Mouse (Mus musculus) frontal cortex, adult (tissue): Measurements from ENCODE around the gene Exoc3l2.

Experiments
- ATAC-seq: cut with Nextera tagmentation; 2 replicates; pipeline ENCODE4 v1.9.2; 2017; ENCODE audit warnings: mild to moderate bottlenecking, moderate library complexity, mixed read lengths; ENCODE audit not compliant: low TSS enrichment

Exoc3l2 gene

DNA sequence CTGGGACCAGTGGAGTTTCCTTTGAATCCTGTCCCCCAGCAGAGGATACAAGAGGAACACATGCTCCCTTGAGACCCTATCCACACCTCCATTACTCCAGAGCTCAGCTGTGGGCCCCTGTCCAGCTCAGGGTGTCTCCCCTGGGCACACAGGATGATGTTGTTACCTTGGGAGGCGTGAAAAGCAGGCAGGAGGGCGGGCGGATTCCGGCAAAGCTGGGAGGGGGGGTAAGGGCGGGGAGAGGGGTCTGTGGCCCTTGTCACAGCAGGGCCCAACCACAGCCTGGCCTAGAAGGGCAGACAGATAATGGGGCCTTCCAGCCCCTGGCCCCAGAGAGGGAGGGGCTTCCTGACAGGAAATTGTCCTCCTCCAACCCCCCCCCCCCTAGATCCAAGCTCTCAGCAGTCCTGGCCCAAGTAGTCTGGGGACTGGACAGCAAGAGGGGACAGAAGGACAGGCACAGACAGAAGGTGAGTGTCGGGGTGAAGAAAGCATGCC lies at the start of gene Exoc3l2:
TSS of gene Exoc3l2 (plus strand) at position 448 of the 498 bp plus-strand sequence.
- ATAC-seq, result no peak

DNA sequence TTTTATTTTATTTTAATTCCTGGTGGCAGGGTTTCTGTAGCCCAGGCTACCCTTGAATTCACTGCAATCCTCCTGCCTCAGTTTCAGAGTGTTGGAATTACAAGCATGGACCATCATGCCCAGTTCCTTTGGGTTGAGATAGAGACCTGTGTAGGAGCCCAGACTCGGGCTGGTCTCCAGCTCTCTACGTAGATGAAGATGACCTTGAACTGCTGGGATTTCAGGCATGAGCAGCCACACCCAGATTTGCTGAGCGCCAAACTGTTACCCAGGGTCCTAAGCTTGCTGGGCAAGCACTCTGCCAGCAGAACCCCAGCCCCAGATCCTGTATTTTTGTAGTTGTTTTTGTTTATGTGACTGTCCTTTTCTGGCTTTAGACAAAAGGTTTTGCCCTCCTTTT lies 49.6 kb upstream of the Exoc3l2 start:
- ATAC-seq, result no peak

DNA sequence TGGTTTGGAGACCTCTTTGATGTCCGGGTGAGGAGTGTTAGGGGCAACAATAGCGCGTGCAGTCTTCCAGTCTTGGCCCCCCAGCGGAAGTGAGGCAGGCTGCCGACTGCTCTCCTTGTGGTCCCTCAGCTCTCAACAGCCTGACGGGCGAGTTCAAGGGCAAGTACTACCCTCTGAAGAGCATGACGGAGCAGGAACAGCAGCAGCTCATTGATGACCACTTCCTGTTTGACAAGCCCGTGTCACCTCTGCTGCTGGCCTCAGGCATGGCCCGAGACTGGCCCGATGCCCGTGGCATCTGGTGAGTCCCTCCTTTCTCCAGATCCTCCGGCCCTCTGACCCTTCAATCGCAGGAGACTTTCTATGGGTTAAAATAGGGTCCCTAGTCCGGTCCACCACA lies 46.5 kb upstream of the Exoc3l2 start:
- ATAC-seq, result no peak

DNA sequence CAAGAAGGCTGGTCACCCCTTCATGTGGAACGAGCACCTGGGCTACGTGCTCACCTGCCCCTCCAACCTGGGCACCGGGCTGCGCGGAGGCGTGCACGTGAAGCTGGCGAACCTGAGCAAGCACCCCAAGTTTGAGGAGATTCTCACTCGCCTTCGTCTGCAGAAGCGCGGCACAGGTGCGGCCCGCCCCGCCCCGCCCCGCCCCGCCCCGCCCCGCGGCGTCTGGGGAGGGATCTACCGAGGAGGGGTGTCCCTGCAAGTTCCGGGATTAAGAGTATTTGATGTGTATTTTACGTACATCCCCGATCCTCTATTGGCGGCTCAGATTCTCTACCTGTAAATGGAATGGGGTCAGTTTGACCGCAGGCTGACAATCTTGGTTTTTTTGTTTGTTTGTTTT lies 43.0 kb upstream of the Exoc3l2 start:
- no peak for ATAC-seq

DNA sequence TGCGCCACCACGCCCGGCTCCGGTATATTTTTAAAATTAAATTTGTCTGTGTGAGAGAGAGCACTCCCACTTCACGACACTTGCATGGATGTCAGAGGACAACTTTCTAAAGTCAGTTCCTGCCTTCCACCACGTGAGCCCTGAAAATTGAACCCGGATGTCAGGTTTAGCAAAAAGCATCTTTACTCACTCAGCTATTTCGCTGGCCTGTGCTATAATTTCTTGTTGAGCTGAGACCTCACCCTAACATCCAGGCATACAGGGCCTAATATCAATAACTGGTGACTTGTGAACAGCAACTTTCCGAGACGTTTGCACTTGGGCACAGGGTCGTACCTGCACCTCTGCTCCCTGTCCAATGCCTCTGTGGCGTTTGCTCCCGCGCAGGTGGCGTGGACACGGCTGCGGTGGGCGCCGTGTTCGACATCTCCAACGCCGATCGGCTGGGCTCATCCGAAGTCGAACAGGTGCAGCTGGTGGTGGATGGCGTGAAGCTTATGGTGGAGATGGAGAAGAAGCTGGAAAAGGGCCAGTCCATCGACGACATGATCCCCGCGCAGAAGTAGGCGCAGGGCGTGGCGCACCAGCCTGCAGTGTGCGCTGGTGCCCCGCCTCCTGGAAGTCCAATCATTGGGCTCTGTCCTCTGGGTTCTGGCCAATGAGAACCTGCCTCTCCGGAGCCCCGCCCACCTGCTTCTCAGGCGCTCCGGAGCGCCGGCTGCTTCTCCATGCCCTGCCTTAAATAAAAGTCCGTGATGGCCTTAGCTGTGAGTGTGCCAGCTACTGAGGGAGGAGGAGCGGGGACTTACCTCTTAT lies 42.1 kb upstream of the Exoc3l2 start:
- peak; percentile 91 for ATAC-seq

DNA sequence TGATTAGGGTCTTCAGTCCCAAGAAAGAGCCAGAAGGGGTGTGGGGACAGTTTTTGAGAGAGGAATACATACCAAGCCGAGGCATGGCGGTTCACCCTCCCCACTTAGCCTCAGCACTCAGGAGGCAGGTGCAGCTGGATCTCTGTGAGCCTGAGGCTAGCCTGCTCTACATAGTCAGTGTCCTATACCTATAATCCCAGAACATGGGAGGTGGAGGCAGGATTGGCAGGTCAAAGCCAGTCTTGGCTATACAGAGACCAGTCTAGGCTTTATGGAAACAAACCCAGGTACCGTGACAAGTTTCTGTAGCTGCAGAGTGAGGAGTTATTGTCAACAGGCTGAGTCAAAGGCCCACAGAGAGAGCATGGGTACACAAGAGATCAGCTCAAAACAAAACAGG lies 40.0 kb upstream of the Exoc3l2 start:
- ATAC-seq, result no peak

DNA sequence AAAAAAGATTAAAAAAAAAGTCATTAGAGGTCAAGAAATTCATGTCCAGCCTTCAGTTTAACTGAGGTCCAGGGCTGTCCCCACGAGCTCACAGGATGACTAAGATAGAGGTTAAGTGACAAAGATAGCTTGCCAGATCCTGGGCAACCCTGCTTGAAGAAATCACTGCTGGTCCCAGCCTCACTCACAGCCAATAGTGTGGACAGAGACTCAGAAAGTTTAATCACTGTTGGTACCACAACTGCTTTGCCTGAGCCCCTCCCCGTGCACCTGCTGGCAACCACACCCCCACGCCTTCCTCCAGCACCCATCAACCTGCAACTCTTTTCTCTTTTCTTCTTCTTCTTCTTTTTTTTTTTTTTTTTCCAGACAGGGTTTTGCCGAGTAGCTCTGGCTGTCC lies 39.1 kb upstream of the Exoc3l2 start:
- ATAC-seq, result no peak

DNA sequence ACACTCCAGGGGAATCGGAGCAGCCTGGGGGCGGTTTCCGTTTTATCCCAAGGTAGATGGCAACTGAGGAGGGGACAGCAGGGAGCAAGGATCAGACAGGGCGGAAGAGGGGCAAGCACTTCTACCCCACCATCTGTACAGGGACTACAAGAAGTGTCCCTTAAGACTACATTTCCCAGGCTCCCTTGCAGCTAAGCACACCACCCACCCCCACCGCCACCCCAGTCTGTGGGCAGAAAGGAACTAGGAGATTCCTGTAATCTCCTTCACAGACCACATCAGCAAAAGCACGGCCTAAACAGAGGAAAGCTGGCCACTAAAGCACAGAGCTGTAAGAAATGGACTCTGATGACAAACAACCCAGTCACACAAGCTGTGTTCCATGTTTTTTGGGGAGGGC lies 36.8 kb upstream of the Exoc3l2 start:
- peak; percentile 83 for ATAC-seq

DNA sequence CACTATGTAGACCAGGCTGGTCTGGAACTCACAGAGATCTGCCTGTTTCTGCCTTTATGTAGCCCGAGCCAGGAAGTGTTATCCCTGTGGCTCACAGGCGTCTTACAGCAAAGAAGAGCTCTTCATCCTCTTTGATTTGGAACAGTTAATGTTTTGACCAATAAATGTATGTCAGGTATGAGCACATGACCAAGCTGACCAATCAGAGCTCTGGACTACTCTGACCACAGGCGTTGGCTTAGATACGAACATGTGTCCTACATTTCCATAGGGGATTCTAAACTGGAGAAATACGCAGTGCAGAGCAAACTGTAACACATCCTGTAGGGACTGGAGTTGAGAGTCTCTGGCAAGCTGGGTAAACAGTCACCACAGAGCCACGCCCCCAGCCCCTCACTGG lies 36.2 kb upstream of the Exoc3l2 start:
- peak; percentile 57 for ATAC-seq

DNA sequence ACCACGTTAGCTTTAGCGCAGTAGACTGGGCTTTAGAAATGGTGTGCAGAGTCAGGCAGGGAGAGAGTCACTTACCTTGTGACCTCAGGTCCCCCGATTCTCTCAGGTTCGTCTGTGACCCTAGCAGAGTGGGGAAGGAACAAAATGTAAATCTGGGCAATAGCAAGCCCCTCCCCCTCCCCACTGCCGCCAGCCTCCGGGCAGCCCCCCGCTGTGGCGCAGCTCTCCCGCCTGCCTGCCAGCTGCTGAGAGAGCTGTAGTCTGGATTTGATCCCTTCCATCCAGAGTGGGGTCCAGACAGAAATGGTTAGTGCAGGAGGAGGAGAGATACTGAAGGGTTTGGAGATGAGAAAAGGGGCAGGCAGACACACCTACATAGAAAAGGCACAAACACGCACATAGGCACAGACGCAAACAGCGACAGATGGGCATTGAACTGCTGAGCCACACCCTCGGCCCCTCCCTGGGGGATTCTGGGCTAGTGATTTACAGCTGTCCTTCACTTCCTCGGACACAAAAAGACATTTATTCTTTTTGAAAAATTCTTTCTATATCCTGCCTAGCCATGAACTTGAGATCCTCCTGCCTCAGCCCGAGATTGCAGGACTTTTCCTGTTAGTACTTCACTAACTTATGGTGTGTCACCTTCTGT lies 35.0 kb upstream of the Exoc3l2 start:
- no peak for ATAC-seq

DNA sequence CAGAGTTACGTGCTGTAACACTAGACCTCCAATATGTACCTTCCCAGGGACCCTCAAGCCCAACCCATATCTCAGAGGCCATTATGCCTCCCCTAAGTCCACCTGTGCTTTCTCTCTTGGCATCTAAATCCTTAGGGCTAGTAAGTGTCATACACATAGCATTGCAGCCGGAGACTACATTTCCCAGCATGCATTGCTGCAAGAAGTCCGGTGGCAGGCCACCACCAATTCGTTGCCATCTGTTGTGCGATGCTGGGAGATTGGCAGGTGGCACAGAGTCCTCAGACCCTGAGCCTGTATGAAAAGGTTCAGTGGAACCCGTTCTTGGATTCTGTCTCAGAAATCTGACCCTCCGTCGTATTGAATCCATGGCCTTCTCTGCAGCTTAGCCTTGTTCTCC lies 33.4 kb upstream of the Exoc3l2 start:
- ATAC-seq, result no peak

DNA sequence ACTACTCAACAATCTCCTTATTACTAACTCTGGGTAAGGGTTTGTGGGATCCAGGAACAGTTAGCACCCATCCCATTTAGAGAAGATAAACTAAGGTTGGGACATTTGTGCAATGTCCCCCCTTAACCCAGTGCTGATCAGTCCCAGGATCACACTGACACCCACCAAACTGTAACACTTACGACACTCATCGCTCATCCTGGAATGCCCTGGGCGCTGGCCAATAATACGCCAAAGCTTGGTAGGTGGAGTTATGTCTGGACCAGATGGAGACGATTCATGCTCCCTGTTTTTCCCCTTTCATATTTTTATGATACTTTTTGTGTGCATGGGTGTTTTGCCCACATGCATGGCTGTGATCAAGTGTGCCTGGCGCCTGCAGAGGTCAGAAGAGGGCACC lies 32.7 kb upstream of the Exoc3l2 start:
- no peak for ATAC-seq

DNA sequence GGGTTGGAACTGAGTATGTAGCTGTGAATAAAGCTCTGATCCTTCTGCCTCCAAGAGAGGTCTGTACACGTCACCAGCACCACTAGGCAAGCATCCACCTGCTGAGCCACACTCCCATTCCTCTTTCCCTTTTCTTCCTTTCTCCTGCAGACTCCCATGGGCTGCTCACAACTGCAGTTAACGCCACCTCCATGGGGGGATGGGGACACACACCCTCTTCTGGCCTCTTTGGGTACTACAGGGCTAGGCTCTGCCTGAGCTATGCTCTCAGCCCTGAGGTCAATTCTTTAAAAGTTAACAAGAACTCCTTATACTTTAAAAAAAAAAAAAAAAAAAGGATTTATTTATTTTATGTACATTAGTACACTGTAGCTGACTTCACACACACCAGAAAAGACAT lies 30.7 kb upstream of the Exoc3l2 start:
- ATAC-seq, result no peak

DNA sequence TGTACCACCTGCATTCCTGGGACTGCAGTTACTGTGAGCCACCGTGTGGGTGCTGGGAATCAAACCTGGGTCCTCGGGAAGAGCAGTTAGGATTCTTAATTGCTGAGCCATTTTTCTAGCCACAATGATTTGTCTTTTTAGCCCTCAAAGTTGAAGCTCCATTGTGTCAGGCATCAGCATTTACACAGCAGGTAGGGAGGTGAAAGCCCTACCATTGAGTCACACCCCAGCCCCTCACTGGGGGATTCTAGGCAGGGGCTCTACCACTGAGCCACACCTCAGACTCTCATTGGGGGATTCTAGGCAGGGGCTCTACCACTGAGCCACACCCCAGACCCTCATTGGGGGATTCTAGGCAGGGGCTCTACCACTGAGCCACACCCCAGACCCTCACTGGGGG lies 26.9 kb upstream of the Exoc3l2 start:
- ATAC-seq, result no peak

DNA sequence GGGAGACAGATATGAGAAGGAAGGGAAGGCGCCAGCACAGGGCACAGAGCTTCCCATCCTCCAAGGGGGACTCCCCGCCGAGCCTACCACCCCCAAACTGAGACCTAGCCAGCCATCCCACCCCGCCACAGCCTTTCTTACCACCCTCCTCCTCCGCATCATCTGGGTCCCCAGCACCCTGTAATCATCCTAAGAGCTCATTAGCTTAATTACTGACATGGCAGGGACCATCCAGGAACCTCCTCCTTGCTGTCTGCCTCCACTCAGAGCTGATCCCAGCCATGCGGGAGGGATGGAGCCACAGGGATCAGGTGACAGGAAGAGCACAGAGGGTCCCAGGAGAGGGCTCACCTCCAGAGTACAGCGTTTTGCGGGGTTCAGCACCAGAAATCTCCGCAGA lies 26.1 kb upstream of the Exoc3l2 start:
- no peak for ATAC-seq

DNA sequence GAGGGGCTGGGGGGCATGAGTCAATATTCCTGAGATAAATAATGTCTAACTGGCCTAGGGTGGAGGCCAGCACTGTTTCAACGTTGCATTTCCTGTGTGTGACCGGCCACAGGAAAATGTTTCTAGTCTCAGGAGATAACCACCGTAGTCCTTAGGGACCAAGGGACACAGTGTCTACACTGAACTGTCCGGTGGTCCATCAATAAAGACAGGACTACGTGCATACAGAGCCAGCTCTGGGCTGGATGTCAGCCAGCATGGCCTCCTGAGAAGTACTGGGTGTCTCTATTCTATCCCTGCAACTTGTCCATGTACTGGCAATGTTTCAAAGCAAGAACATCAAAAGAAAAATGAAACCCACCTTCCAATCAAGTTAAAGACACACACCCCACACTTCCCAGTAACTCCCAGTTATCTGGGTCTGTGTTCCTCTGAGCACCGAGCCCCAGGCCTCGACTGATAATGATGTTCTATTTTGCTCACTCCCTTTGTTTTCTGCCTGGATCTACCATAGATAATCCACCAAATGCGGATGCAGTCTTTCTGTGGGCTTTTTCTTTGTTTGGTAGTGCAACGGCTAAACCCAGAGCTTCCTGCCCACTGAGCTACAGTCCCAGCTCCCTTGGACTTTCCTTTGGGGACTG lies 21.6 kb upstream of the Exoc3l2 start:
- ATAC-seq, result no peak

DNA sequence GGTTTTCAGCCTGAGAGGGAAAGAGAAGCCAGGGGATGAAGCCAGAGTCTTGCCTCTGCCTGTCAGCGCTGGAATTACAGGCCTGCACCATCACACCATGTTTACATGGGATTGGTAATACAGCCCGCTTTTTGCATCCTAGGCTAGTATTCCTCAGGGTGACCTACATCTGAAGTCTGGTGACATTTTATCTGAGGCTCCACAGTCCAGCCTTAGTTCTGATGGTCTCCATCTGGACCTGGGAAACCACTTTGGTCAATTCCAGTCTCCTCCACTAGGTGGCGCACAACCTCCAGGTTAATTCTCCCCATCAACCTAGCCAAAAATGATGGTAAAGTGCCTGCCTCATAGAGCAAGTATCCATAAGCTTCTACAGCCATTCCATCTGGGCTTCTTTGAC lies 19.8 kb upstream of the Exoc3l2 start:
- ATAC-seq, result peak; percentile 59; the same call in 1 of the 2 replicates

DNA sequence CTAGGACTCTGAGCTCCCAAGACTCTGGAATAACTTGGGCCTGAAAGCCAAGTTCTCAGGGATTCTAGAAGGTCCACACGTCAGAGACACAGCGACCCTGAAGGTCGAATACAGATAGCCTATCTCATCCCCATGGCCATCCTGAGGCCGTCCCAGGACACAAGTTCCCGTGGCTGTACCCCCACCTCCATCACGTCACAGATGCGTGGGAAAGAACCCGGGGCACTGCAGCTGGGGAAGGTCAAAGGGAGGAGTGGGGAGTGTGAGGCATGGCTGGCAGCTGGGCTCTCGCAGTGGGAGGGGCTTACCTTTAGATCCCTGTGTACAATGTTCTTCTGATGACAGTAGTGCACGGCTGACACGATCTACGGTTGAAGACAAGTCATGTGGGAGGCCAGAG lies 18.3 kb upstream of the Exoc3l2 start:
- no peak for ATAC-seq

DNA sequence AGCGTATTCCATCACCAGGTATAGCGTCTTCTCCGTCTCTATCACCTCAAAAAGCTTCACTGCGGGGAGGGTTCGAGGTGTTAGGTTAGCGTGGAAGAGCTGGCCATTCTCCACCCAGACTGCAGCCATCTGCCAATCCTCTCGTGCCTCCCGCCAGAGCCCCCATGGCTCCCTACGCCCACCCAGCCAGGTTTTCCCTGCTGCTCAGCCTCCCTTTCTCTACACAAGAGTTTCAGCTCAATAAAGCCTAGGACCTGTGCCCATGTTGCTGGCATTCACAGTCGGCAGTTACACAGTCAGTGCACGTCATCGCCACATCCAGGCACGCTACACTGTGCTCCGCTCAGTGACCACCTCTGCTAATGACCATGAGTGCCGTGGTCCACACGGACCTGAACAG lies 15.4 kb upstream of the Exoc3l2 start:
- peak; percentile 62 for ATAC-seq

DNA sequence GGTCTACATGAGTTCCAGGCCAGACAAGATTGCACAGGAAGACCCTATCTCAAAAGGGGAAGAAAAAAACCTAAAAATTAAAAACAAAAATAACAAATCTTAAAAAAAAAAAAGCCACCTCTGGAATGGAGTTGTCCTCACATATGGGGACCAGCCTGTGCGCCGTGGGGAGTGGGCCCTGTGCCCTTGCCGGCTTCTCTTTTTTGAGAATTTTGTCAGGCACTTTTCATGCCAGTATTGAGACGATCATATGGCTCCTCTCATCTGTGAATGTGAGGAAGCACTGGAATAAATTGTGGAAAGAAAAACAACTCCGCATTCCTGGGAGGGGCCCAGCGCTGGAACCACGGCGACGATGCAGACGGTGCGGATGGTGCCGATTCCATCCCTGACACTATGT lies 14.0 kb upstream of the Exoc3l2 start:
- no peak for ATAC-seq

DNA sequence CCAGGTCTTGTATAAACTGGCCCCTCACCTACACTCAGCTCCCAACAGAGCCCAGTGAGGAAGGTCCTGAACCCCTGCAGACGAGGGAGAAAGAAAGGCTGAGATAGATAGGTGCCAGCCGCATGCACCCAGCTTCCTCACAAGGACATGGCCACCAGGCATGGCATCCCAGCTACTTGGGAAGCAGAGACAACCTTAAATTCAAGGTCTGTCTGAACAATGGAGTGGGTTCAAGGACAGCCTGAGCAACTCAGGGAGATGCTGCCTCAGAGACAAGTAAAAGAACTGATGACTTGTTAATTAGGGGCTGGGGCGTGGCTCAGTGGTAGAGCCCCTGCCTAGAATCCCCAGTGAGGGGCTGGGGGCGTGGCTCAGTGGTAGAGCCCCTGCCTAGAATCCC lies 7.9 kb upstream of the Exoc3l2 start:
- no peak for ATAC-seq

DNA sequence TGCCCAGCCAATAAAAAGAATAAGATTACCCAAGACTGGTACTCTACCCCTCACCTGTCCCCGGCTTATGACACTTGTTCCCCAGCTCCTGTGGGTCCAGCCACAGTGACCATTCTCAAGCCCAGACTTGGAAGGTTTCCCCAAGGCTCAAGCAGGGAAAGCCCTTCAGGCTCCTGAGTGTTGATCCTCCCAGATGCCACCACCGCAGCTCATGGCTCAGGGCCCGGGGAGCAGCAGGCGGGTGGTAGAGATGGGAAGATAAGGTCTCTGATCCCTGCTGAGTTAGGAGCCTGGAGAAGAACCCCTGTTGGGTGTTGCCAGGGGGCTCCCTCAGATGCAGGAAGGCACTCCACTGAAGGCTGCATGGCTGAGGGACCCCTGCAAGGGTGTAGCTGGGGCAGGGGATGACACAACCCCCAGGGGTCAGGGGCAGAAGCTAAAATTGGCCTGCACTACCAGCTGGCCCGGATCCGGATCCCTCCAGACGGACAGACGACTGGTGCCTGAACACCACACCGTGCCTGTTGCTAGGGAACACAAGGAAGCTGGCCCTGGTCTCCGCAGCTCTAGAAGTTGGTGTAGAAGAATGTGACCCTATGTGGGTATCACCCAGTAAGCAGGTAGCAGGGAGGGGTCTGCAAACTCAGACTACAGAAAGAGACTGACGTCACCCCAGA lies 7.2 kb upstream of the Exoc3l2 start:
- ATAC-seq, result no peak
